Mouse (Mus musculus) 416B (cell line): Measurements from ENCODE around the gene Fkbp8.
A peak's percentile ranks its signal among the peaks of the same experiment; 100 is the strongest.

Experiments
- DNase-seq: peaks from one replicate; pipeline ENCODE4 v3.0.0; 2011; ENCODE audit warnings: low read depth

Fkbp8 gene

GRCm38 (mm10) chr8:70529299-70529698, 1.8 kb downstream of the Fkbp8 start:
- DNase-seq: peak; percentile 65

- peak; percentile 66 for DNase-seq
These were observed 2.2 kb downstream of the Fkbp8 start for GRCm38 (mm10) chr8:70529741-70530161.

GRCm38 (mm10) chr8:70530314-70530713, 2.8 kb downstream of the Fkbp8 start:
- DNase-seq: no peak

- no peak for DNase-seq
These were observed 6.8 kb downstream of the Fkbp8 start for GRCm38 (mm10) chr8:70534281-70534680.

- DNase-seq: no peak
These were observed 7.7 kb downstream of the Fkbp8 start for GRCm38 (mm10) chr8:70535221-70535620.

GRCm38 (mm10) chr8:70535701-70536100, 8.2 kb downstream of the Fkbp8 start:
- no peak for DNase-seq

GRCm38 (mm10) chr8:70538024-70538579, 10.6 kb downstream of the Fkbp8 start:
- peak; percentile 83 for DNase-seq

- DNase-seq: peak; percentile 99
These were observed 11.1 kb downstream of the Fkbp8 start for GRCm38 (mm10) chr8:70538633-70539076.

- peak; percentile 100 for DNase-seq
These were observed 11.7 kb downstream of the Fkbp8 start, which contains the start of gene Ell for GRCm38 (mm10) chr8:70539077-70539813. Gene Ell (plus strand): TSS chr8:70539457.

GRCm38 (mm10) chr8:70540013-70540506, 12.5 kb downstream of the Fkbp8 start:
- DNase-seq: no peak

GRCm38 (mm10) chr8:70540507-70541071, 13.1 kb downstream of the Fkbp8 start:
- no peak for DNase-seq

GRCm38 (mm10) chr8:70541081-70541480, 13.6 kb downstream of the Fkbp8 start:
- DNase-seq: no peak

- peak; percentile 96 for DNase-seq
These were observed 16.7 kb downstream of the Fkbp8 start for GRCm38 (mm10) chr8:70544200-70544687.

GRCm38 (mm10) chr8:70546412-70546811, 18.9 kb downstream of the Fkbp8 start:
- DNase-seq: peak; percentile 52

GRCm38 (mm10) chr8:70547762-70548161, 20.2 kb downstream of the Fkbp8 start:
- no peak for DNase-seq

GRCm38 (mm10) chr8:70549412-70550184, 22.1 kb downstream of the Fkbp8 start:
- DNase-seq: peak; percentile 100

GRCm38 (mm10) chr8:70551558-70552161, 24.1 kb downstream of the Fkbp8 start:
- no peak for DNase-seq

GRCm38 (mm10) chr8:70552836-70553235, 25.3 kb downstream of the Fkbp8 start:
- DNase-seq: no peak

GRCm38 (mm10) chr8:70553740-70554139, 26.2 kb downstream of the Fkbp8 start:
- DNase-seq: no peak

- no peak for DNase-seq
These were observed 27.7 kb downstream of the Fkbp8 start for GRCm38 (mm10) chr8:70555079-70555747.

- DNase-seq: peak; percentile 96
These were observed 30.8 kb downstream of the Fkbp8 start for GRCm38 (mm10) chr8:70558334-70558733.
